Comparison of ENCODE assay signal across 22 mouse cellular contexts in genomic region chr10:118714595-118714994, GRCm38 (mm10).
DNase-seq lines count a peak whose midpoint lies in the region; ATAC-seq and TF ChIP-seq lines count a peak whose summit lies in the region.
"Had no signal": no experiment of that assay in that cellular context is flagged by ENCODE, and none has a peak within 500 bp of the region (broad histone marks: within the 10 kb centered on the region; RNA-seq: fewer than 3 reads in every experiment).

No protein-coding gene starts in this region.

- no peaks in the 10 kb centered on the region for H3K9me3 ChIP-seq in liver, embryonic 12.5 days (replicated peaks)
- H3K9me3 ChIP-seq in liver, postnatal 0 days (ENCODE audit: low read length): no peaks in the 10 kb centered on the region
- H3K9me3 ChIP-seq: embryonic facial prominence, embryonic 15.5 days; forebrain, embryonic 10.5 days; heart, embryonic 15.5 days; hindbrain, embryonic 10.5 days had no signal

- peaks cover 7% of the 10 kb centered on the region for H3K4me1 ChIP-seq in liver, embryonic 12.5 days
- no peaks in the 10 kb centered on the region for H3K4me1 ChIP-seq in liver, postnatal 0 days (ENCODE audit: insufficient read depth)
- H3K4me1 ChIP-seq in thymus, adult 2 months (replicated peaks; ENCODE audit: control insufficient read depth, insufficient read depth, low read length): peaks cover 14% of the 10 kb centered on the region
- H3K4me1 ChIP-seq in small intestine, adult 2 months (ENCODE audit: control insufficient read depth, insufficient read depth, insufficient read length, low read length): no peaks in the 10 kb centered on the region
- H3K4me1 ChIP-seq: embryonic facial prominence, embryonic 15.5 days had no signal

- peak; percentile 51; the same call in 1 of the 2 replicates for ATAC-seq in liver, embryonic 12.5 days
- no peak for ATAC-seq in liver, postnatal 0 days
- ATAC-seq in inflammation-experienced regulatory T-cells, adult 6 months: peak; percentile 26
- ATAC-seq: forebrain, embryonic 14.5 days had no signal

- no peak for TF ChIP-seq CTCF in liver, postnatal 0 days (IDR thresholded peaks at IDR 0.05; ENCODE audit: low read depth)
- TF ChIP-seq CTCF in thymus, adult 2 months (IDR thresholded peaks at IDR 0.05; ENCODE audit: borderline replicate concordance, control insufficient read depth, extremely low read depth, insufficient read depth, low read length, poor library complexity): no peak
- no peak for TF ChIP-seq CTCF in small intestine, adult 2 months (IDR thresholded peaks at IDR 0.05; ENCODE audit: extremely low read depth, insufficient read length, insufficient replicate concordance, low read depth, low read length)

- TF ChIP-seq EP300 in liver, postnatal 0 days (IDR thresholded peaks at IDR 0.05; ENCODE audit: low read depth): no peak

- peak overlapping the region; percentile 35 for H3K4me2 ChIP-seq in liver, embryonic 12.5 days
- no peak overlapping the region for H3K4me2 ChIP-seq in liver, postnatal 0 days (ENCODE audit: low read depth, low read length)
- H3K4me2 ChIP-seq: embryonic facial prominence, embryonic 15.5 days; heart, embryonic 11.5 days; heart, embryonic 15.5 days; hindbrain, embryonic 14.5 days had no signal

- no peak overlapping the region for H3K4me3 ChIP-seq in liver, embryonic 12.5 days
- no peak overlapping the region for H3K4me3 ChIP-seq in liver, postnatal 0 days (ENCODE audit: low read depth, low read length)
- peak overlapping the region; percentile 12 for H3K4me3 ChIP-seq in thymus, adult 2 months (ENCODE audit: control insufficient read depth, insufficient read depth, low read length)
- H3K4me3 ChIP-seq in small intestine, adult 2 months (ENCODE audit: low read depth, low read length): 0 out of 2 replicates have a peak overlapping the region, but pooled peaks have one; percentile 8
- H3K4me3 ChIP-seq: embryonic facial prominence, embryonic 15.5 days; erythroblast, embryonic 14.5 days; forebrain, embryonic 10.5 days; heart, embryonic 15.5 days; hindbrain, embryonic 10.5 days had no signal

- H3K9ac ChIP-seq in liver, embryonic 12.5 days: no peak overlapping the region
- H3K9ac ChIP-seq in liver, postnatal 0 days (replicated peaks): no peak overlapping the region
- H3K9ac ChIP-seq: embryonic facial prominence, embryonic 15.5 days; heart, embryonic 15.5 days; hindbrain, embryonic 14.5 days had no signal

- 33% methylated on average over 4 of the region's 4 CpGs for WGBS in liver, embryonic 12.5 days (ENCODE audit: insufficient replicate concordance)
- WGBS in liver, postnatal 0 days (ENCODE audit: insufficient replicate concordance): 53% methylated on average over 4 of the region's 4 CpGs
- WGBS in thymus, adult 2 months: 55% methylated on average over 4 of the region's 4 CpGs
- WGBS in small intestine, adult 2 months: 77% methylated on average over 4 of the region's 4 CpGs

- no peak overlapping the region for H3K27ac ChIP-seq in liver, embryonic 12.5 days
- H3K27ac ChIP-seq in liver, postnatal 0 days (ENCODE audit: low read depth): no peak overlapping the region
- H3K27ac ChIP-seq in thymus, adult 2 months (ENCODE audit: control insufficient read depth, insufficient read depth, low read length): no peak overlapping the region
- H3K27ac ChIP-seq in small intestine, adult 2 months (ENCODE audit: insufficient read depth, low read depth, low read length): no peak overlapping the region
- H3K27ac ChIP-seq: embryonic facial prominence, embryonic 15.5 days; forebrain, embryonic 10.5 days; heart, embryonic 15.5 days; hindbrain, embryonic 10.5 days; hindbrain, embryonic 14.5 days had no signal

- no peak for DNase-seq in liver, postnatal 0 days
- no peak for DNase-seq in thymus, adult 2 months
- DNase-seq in thymus, postnatal 10 days (ENCODE audit: low spot score in 2 of 2): no peak
- DNase-seq in yolk sac, embryonic 10.5 days (ENCODE audit: low spot score): no peak
- DNase-seq in adipocyte (ENCODE audit: low spot score): no peak
- DNase-seq: adrenal gland, adult 2 months; adrenal gland, postnatal 25 days; cerebellum, adult 2 months; cerebellum, postnatal 14 days; embryo, embryonic 11 days; gastrocnemius, postnatal 10 days had no signal

- no peaks in the 10 kb centered on the region for H3K27me3 ChIP-seq in liver, embryonic 12.5 days (replicated peaks)
- no peaks in the 10 kb centered on the region for H3K27me3 ChIP-seq in liver, postnatal 0 days (ENCODE audit: insufficient read depth, low read length)
- H3K27me3 ChIP-seq in thymus, adult 2 months (ENCODE audit: control insufficient read depth, insufficient read depth, low read length): no peaks in the 10 kb centered on the region
- H3K27me3 ChIP-seq in small intestine, adult 2 months (ENCODE audit: control insufficient read depth, insufficient read depth, low read length): no peaks in the 10 kb centered on the region
- H3K27me3 ChIP-seq: embryonic facial prominence, embryonic 15.5 days; heart, embryonic 15.5 days had no signal

- no peaks in the 10 kb centered on the region for H3K36me3 ChIP-seq in liver, embryonic 12.5 days
- H3K36me3 ChIP-seq in liver, postnatal 0 days (replicated peaks; ENCODE audit: insufficient read depth, low read length): no peaks in the 10 kb centered on the region
- no peaks in the 10 kb centered on the region for H3K36me3 ChIP-seq in thymus, adult 2 months (ENCODE audit: control insufficient read depth, insufficient read depth, low read length)
- H3K36me3 ChIP-seq in small intestine, adult 2 months (ENCODE audit: control insufficient read depth, insufficient read depth, low read length): no peaks in the 10 kb centered on the region
- H3K36me3 ChIP-seq: embryonic facial prominence, embryonic 15.5 days; forebrain, embryonic 10.5 days; heart, embryonic 15.5 days; hindbrain, embryonic 10.5 days had no signal

- TF ChIP-seq POLR2A in thymus, adult 2 months (IDR thresholded peaks at IDR 0.05; ENCODE audit: control insufficient read depth, extremely low read depth, insufficient read depth, low read length, poor library complexity): no peak
- TF ChIP-seq POLR2A in small intestine, adult 2 months (IDR thresholded peaks at IDR 0.05; ENCODE audit: low read depth, low read length): no peak

Comparison
In these comparisons a context has a peak if more than half of its experiments do, and no peak if none do; other contexts are left out.
1. H3K4me3 ChIP-seq: peak in thymus, adult 2 months (single experiment) and small intestine, adult 2 months (single experiment); none in liver, embryonic 12.5 days (single experiment) and liver, postnatal 0 days (single experiment).